Mouse (Mus musculus) urinary bladder, adult 18-20 months (tissue): ENCODE results near the gene Isg20l2.

Source experiments
- DNase-seq, 2 experiments: peaks; one replicate each; pipeline ENCODE4 v3.0.0; 2022; ENCODE audit warnings: low spot score in 2 of 2, mixed read lengths in 2 of 2

The Isg20l2 gene

GRCm38 (mm10) chr3:87974381-87974987 is 44.4 kb downstream of the Isg20l2 start:
- DNase-seq, result no peak

GRCm38 (mm10) chr3:87979493-87979892 is 49.4 kb downstream of the Isg20l2 start:
- no peak for DNase-seq

GRCm38 (mm10) chr3:87980085-87980484 is 50.0 kb downstream of the Isg20l2 start:
- no peak for DNase-seq

GRCm38 (mm10) chr3:87980728-87981127 is 50.6 kb downstream of the Isg20l2 start:
- no peak for DNase-seq

GRCm38 (mm10) chr3:87981214-87981760 is 51.2 kb downstream of the Isg20l2 start:
- no peak for DNase-seq

GRCm38 (mm10) chr3:87981894-87982835 is 52.1 kb downstream of the Isg20l2 start:
- no peak for DNase-seq

GRCm38 (mm10) chr3:87982836-87983601 is 52.9 kb downstream of the Isg20l2 start:
- no peak for DNase-seq

GRCm38 (mm10) chr3:87983627-87984026 is 53.5 kb downstream of the Isg20l2 start:
- DNase-seq, result no peak

- DNase-seq, result no peak
Observed at GRCm38 (mm10) chr3:87984094-87984493, 54.0 kb downstream of the Isg20l2 start.

GRCm38 (mm10) chr3:87985505-87986320 is 55.6 kb downstream of the Isg20l2 start:
- no peak for DNase-seq

GRCm38 (mm10) chr3:87986868-87987267 is 56.8 kb downstream of the Isg20l2 start:
- peak; percentile 86 for DNase-seq

- no peak for DNase-seq
Observed at GRCm38 (mm10) chr3:87987633-87988032, 57.5 kb downstream of the Isg20l2 start.

GRCm38 (mm10) chr3:87988068-87988467 is 58.0 kb downstream of the Isg20l2 start:
- no peak for DNase-seq

- DNase-seq, result no peak
Observed at GRCm38 (mm10) chr3:87989935-87990334, 59.8 kb downstream of the Isg20l2 start.
